Mouse (Mus musculus): ENCODE results near the gene Gk5. TPM values are rescaled to one million over a fixed set of nuclear protein-coding genes. Genes with fewer than 3 reads are reported as not detected.

The Gk5 gene
- total RNA-seq, 1 experiment from 2014 or later = 4.4 TPM

GRCm38 (mm10) chr9:96213036-96213645 lies 94.0 kb downstream of the Gk5 start:
- ATAC-seq (ENCODE audit: extremely low read depth, insufficient number of reproducible peaks, low FRiP score, poor library complexity, severe bottlenecking) = no peak

- no peak for ATAC-seq (ENCODE audit: extremely low read depth, insufficient number of reproducible peaks, low FRiP score, poor library complexity, severe bottlenecking)
These were observed 95.0 kb downstream of the Gk5 start for GRCm38 (mm10) chr9:96214171-96214570.

DNA sequence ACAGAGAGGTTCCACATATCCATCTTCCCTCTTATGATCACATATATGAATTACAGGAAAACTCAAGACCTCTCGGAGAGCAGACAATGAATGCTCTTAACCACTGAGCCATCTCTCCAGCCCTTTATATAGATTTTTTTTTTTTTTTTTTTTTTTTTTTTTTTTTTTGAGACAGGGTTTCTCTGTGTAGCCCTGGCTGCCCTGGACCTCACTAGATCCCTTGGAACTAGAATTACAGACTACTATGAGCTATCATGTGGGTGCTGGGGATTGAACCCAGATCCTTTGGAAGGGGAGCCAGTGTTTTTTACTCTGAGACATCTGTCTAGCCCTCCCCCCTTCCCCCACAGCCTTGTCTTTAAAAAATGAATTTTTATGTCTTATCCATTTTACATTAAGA lies 98.1 kb downstream of the Gk5 start:
- ATAC-seq (ENCODE audit: extremely low read depth, insufficient number of reproducible peaks, low FRiP score, poor library complexity, severe bottlenecking) = no peak

GRCm38 (mm10) chr9:96217799-96218198 lies 98.6 kb downstream of the Gk5 start:
- ATAC-seq (ENCODE audit: extremely low read depth, insufficient number of reproducible peaks, low FRiP score, poor library complexity, severe bottlenecking) = no peak

GRCm38 (mm10) chr9:96219114-96219669 lies 100.0 kb downstream of the Gk5 start:
- ATAC-seq (ENCODE audit: extremely low read depth, insufficient number of reproducible peaks, low FRiP score, poor library complexity, severe bottlenecking) = 0 out of 2 replicates have a peak, but pooled peaks have one; percentile 33

- no peak for ATAC-seq (ENCODE audit: extremely low read depth, insufficient number of reproducible peaks, low FRiP score, poor library complexity, severe bottlenecking)
These were observed 101.3 kb downstream of the Gk5 start for GRCm38 (mm10) chr9:96220419-96220818.

GRCm38 (mm10) chr9:96223302-96223701 lies 104.1 kb downstream of the Gk5 start:
- no peak for ATAC-seq (ENCODE audit: extremely low read depth, insufficient number of reproducible peaks, low FRiP score, poor library complexity, severe bottlenecking)

GRCm38 (mm10) chr9:96228285-96228684 lies 109.1 kb downstream of the Gk5 start:
- ATAC-seq (ENCODE audit: extremely low read depth, insufficient number of reproducible peaks, low FRiP score, poor library complexity, severe bottlenecking) = no peak

GRCm38 (mm10) chr9:96230271-96230670 lies 111.1 kb downstream of the Gk5 start:
- no peak for ATAC-seq (ENCODE audit: extremely low read depth, insufficient number of reproducible peaks, low FRiP score, poor library complexity, severe bottlenecking)

Other genes with a start within 250 kb of the Gk5 start
- gene Xrn1, start 164.6 kb upstream of the Gk5 start, total RNA-seq (2017) = 37.5 and 39.8 TPM in 2 replicates
- gene Tfdp2, start 76.9 kb downstream of the Gk5 start, total RNA-seq (2017) = 31.3 and 32.0 TPM in 2 replicates
- gene Atp1b3, start 245.1 kb downstream of the Gk5 start, total RNA-seq (2017) = 149 and 162 TPM in 2 replicates

All from neutrophil, adult 5-6 weeks (primary cell).